Mouse (Mus musculus) liver, embryonic 14.5 days (tissue): ENCODE measurements around the gene Utp15.

Experiments
- CTCF ChIP-seq: IDR thresholded peaks from 2 replicates; pipeline ENCODE4 v1.5.1; 2016; ENCODE audit warnings: antibody characterized with exemption, low read depth, control low read depth
- EP300 ChIP-seq: IDR thresholded peaks from 2 replicates; pipeline ENCODE4 v1.6.1; 2016; ENCODE audit warnings: antibody characterized with exemption, low read depth

DNA sequence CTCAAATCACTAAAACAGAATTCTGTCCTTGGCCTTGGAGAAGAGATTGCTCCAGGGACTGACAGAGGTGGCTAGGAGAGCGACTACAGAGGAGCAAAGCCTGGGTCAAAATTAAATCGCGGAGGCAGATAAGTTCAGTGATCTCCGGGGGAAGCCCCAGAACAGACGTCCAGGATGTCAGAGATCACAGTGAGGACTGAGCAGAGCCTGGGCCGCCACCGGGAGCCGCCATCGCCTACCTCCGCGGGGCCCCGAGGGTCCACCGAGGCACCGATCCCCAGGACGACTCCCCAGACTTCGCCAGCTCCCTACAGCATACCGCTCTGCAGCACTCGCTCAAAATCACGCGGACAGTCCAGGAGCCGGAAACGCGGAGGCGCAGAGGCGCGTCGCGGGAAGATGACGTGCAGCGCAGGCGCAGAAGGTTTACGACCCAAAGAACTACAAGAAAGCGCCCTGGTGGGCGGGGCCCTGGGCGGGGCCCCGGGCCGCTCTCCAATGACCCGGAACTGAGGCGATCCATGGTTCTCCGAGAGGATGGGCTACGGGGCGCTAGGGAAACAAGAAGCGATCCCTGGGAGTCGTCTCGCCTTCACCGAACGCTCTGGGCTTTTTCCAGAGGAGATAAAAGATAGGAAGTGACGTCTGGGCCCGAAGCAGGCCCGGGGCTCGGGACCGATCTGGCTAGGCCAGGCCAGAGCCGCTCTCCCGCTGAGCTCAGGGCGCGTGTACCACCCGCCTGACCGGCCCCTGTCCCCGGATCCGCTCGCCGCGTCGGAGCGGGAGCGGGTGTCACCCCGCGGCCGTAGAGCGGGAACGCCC, at the start of gene Utp15, which contains the start of gene Ankra2:
- TF ChIP-seq CTCF (0 out of 2 replicates have a peak, but pooled peaks have one; percentile 3), EP300 (no peak)
